Mouse (Mus musculus): Measurements from ENCODE around the gene Ankrd11. TPM values are rescaled to one million over a fixed set of nuclear protein-coding genes. Genes with fewer than 3 reads are reported as not detected.

The Ankrd11 gene
- polyA plus RNA-seq, 1 experiment from 2014 or later, result 53.8 TPM

DNA sequence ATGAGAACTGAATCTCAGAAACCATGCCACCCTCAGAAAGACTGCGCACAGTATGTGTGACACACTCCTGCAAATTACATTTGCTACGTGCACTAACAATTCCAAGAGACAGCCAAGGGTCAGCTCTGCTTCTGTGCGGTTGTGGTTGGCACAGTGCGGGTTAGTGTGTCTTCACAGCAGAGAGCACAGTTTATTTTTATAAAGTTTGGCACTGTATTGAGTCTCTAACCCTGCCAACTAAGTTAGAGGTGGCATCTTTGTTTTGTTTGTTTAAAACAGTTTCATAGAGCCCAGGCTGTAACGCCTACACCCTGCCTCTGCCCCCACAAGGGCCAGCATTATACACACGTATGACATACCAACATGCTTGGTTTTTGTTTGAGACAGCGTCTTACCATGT lies 140.6 kb downstream of the Ankrd11 start:
- Histone ChIP-seq H3K4me2 (no peak overlapping the region), H3K9me3 (ENCODE audit: control insufficient read depth, low read length) (no peaks in the 10 kb centered on the region), H3K27ac (ENCODE audit: low read depth, low read length) (no peak overlapping the region), H3K4me3 (ENCODE audit: low read depth, low read length) (no peak overlapping the region), H3K36me3 (ENCODE audit: control insufficient read depth, insufficient read depth, low read length) (peaks cover 6% of the 10 kb centered on the region), H3K27me3 (replicated peaks; ENCODE audit: control insufficient read depth, insufficient read depth, low read length) (no peaks in the 10 kb centered on the region), H3K9ac (ENCODE audit: low read depth, low read length) (no peak overlapping the region), H3K4me1 (replicated peaks; ENCODE audit: control insufficient read depth, insufficient read depth, low read length) (no peaks in the 10 kb centered on the region)
- 88% methylated on average over 7 of the region's 7 CpGs for WGBS
- DNase-seq (ENCODE audit: low spot score) (no peak), ATAC-seq (replicated peaks; ENCODE audit: low FRiP score) (no peak)

- H3K4me2 ChIP-seq, result no peak overlapping the region
- no peaks in the 10 kb centered on the region for H3K4me1 ChIP-seq (replicated peaks; ENCODE audit: control insufficient read depth, insufficient read depth, low read length)
- no peak overlapping the region for H3K4me3 ChIP-seq (ENCODE audit: low read depth, low read length)
- no peaks in the 10 kb centered on the region for H3K27me3 ChIP-seq (replicated peaks; ENCODE audit: control insufficient read depth, insufficient read depth, low read length)
- WGBS, result 79% methylated on average over 5 of the region's 5 CpGs
- peaks cover 29% of the 10 kb centered on the region for H3K36me3 ChIP-seq (ENCODE audit: control insufficient read depth, insufficient read depth, low read length)
- ATAC-seq (replicated peaks; ENCODE audit: low FRiP score) (no peak), DNase-seq (ENCODE audit: low spot score) (no peak)
- no peak overlapping the region for H3K27ac ChIP-seq (ENCODE audit: low read depth, low read length)
- H3K9me3 ChIP-seq (ENCODE audit: control insufficient read depth, low read length), result no peaks in the 10 kb centered on the region
- no peak overlapping the region for H3K9ac ChIP-seq (ENCODE audit: low read depth, low read length)
Observed at GRCm38 (mm10) chr8:122899085-122899484, 143.0 kb downstream of the Ankrd11 start.

- H3K9ac ChIP-seq (ENCODE audit: low read depth, low read length), result no peak overlapping the region
- DNase-seq (ENCODE audit: low spot score), result no peak
- H3K4me2 ChIP-seq, result no peak overlapping the region
- H3K9me3 ChIP-seq (ENCODE audit: control insufficient read depth, low read length), result no peaks in the 10 kb centered on the region
- no peak for ATAC-seq (replicated peaks; ENCODE audit: low FRiP score)
- no peaks in the 10 kb centered on the region for H3K4me1 ChIP-seq (replicated peaks; ENCODE audit: control insufficient read depth, insufficient read depth, low read length)
- H3K4me3 ChIP-seq (ENCODE audit: low read depth, low read length), result no peak overlapping the region
- H3K27ac ChIP-seq (ENCODE audit: low read depth, low read length), result no peak overlapping the region
- WGBS, result 91% methylated on average over 12 of the region's 12 CpGs
- H3K27me3 ChIP-seq (replicated peaks; ENCODE audit: control insufficient read depth, insufficient read depth, low read length), result no peaks in the 10 kb centered on the region
- H3K36me3 ChIP-seq (ENCODE audit: control insufficient read depth, insufficient read depth, low read length), result peaks cover 29% of the 10 kb centered on the region
Observed at GRCm38 (mm10) chr8:122898473-122898872, 143.6 kb downstream of the Ankrd11 start.

DNA sequence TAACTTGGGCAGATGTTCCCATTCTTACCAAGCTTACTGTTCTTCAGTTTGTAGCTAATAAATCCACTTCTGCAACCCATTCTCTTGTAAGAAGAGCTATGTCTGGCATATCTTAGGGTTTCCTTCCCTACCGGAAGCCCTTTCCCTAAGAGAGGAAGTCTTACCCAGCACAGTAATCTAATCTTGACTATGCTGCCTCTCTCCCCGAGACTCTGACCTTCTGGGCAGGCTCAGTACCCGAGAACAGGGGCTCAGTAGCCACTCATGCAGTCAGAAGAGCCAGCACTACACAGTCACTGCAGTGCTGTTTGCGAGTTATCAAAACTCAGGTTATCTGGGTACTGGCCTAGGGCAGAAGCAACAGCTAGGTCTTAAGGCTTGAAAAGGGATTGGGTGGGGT lies 144.1 kb downstream of the Ankrd11 start:
- ATAC-seq (replicated peaks; ENCODE audit: low FRiP score) (no peak), DNase-seq (ENCODE audit: low spot score) (no peak)
- no peaks in the 10 kb centered on the region for H3K4me1 ChIP-seq (replicated peaks; ENCODE audit: control insufficient read depth, insufficient read depth, low read length)
- H3K9ac ChIP-seq (ENCODE audit: low read depth, low read length), result no peak overlapping the region
- no peak overlapping the region for H3K4me2 ChIP-seq
- no peaks in the 10 kb centered on the region for H3K9me3 ChIP-seq (ENCODE audit: control insufficient read depth, low read length)
- H3K4me3 ChIP-seq (ENCODE audit: low read depth, low read length), result no peak overlapping the region
- H3K27ac ChIP-seq (ENCODE audit: low read depth, low read length), result no peak overlapping the region
- H3K36me3 ChIP-seq (ENCODE audit: control insufficient read depth, insufficient read depth, low read length), result peaks cover 30% of the 10 kb centered on the region
- WGBS, result 59% methylated on average over 4 of the region's 4 CpGs
- H3K27me3 ChIP-seq (replicated peaks; ENCODE audit: control insufficient read depth, insufficient read depth, low read length), result no peaks in the 10 kb centered on the region

DNA sequence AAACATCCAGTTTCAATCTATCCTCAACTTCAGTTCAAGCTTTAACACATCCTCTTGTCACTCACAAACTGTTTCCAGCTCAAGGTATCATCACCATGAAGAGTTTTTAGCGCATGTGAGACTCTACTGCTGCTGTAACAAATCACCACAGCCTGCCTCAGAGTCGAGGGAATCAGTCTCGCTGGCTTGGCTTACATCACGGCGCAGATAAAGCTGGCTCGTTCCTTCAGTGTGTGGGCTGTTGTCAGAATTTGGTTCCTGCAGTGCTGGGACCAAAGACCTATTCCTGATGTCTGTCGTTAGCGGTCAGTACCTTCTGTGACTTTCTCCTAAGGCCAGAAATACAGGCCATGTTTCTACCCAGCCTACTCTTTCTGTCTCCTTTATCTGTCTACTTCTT lies 144.9 kb downstream of the Ankrd11 start:
- Histone ChIP-seq H3K4me3 (ENCODE audit: low read depth, low read length) (no peak overlapping the region), H3K9me3 (ENCODE audit: control insufficient read depth, low read length) (no peaks in the 10 kb centered on the region), H3K4me2 (no peak overlapping the region), H3K4me1 (replicated peaks; ENCODE audit: control insufficient read depth, insufficient read depth, low read length) (no peaks in the 10 kb centered on the region), H3K9ac (ENCODE audit: low read depth, low read length) (no peak overlapping the region), H3K27ac (ENCODE audit: low read depth, low read length) (no peak overlapping the region), H3K36me3 (ENCODE audit: control insufficient read depth, insufficient read depth, low read length) (peaks cover 36% of the 10 kb centered on the region), H3K27me3 (replicated peaks; ENCODE audit: control insufficient read depth, insufficient read depth, low read length) (no peaks in the 10 kb centered on the region)
- ATAC-seq (replicated peaks; ENCODE audit: low FRiP score), result no peak
- 92% methylated on average over 8 of the region's 8 CpGs for WGBS
- no peak for DNase-seq (ENCODE audit: low spot score)

DNA sequence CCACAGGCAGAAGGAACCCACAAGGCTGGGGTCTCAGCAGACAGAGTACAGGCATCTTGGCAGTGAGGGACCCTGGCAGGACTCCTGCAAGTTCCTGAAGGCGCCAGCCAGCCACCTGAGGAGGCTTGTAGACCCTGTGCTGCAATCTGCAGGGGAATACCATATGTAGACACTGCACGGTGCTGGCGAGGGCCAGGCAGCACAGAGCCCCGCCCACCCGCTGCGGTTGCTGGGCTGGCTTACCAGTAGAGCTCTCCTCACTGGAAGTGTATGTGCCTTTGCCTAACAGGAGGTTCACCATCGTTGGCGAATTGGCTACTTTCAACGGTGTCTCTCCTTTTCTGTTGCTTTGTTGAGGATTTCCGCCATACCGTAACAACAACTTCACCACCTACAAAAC lies 145.8 kb downstream of the Ankrd11 start:
- WGBS, result 96% methylated on average over 11 of the region's 11 CpGs
- H3K36me3 ChIP-seq (ENCODE audit: control insufficient read depth, insufficient read depth, low read length), result peaks cover 44% of the 10 kb centered on the region

DNA sequence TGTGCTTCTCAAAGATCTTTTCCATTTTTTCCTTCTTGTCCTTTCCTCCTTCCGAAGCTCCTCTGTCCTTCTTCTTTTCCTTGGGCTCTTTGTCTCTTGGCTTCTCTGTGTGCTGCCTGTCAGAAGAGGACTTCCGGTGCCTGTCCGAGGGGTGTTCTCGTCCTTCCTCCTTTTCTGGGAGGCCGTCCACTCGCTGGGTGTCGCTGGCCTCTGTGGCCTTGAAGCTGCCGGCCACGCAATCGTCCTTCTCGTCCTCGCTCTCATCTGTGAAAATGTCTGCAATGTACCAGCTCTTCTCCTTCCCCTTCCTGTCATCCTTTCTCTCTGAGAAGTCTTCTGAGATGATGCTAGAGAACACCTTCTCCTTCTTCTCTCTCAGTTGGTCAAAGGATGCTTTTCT lies 148.6 kb downstream of the Ankrd11 start:
- WGBS, result 82% methylated on average over 12 of the region's 12 CpGs
- Histone ChIP-seq H3K9me3 (ENCODE audit: control insufficient read depth, low read length) (no peaks in the 10 kb centered on the region), H3K4me1 (replicated peaks; ENCODE audit: control insufficient read depth, insufficient read depth, low read length) (no peaks in the 10 kb centered on the region), H3K4me2 (no peak overlapping the region), H3K4me3 (ENCODE audit: low read depth, low read length) (no peak overlapping the region), H3K9ac (ENCODE audit: low read depth, low read length) (no peak overlapping the region), H3K27me3 (replicated peaks; ENCODE audit: control insufficient read depth, insufficient read depth, low read length) (no peaks in the 10 kb centered on the region), H3K27ac (ENCODE audit: low read depth, low read length) (no peak overlapping the region), H3K36me3 (ENCODE audit: control insufficient read depth, insufficient read depth, low read length) (peaks cover 65% of the 10 kb centered on the region)
- ATAC-seq (replicated peaks; ENCODE audit: low FRiP score) (no peak), DNase-seq (ENCODE audit: low spot score) (no peak)

More for the DNA sequence above, 145.8 kb downstream of the Ankrd11 start:
- Histone ChIP-seq H3K4me2 (no peak overlapping the region), H3K4me1 (replicated peaks; ENCODE audit: control insufficient read depth, insufficient read depth, low read length) (no peaks in the 10 kb centered on the region), H3K9ac (ENCODE audit: low read depth, low read length) (no peak overlapping the region), H3K27ac (ENCODE audit: low read depth, low read length) (no peak overlapping the region), H3K4me3 (ENCODE audit: low read depth, low read length) (no peak overlapping the region), H3K9me3 (ENCODE audit: control insufficient read depth, low read length) (no peaks in the 10 kb centered on the region), H3K27me3 (replicated peaks; ENCODE audit: control insufficient read depth, insufficient read depth, low read length) (no peaks in the 10 kb centered on the region)
- DNase-seq (ENCODE audit: low spot score) (no peak), ATAC-seq (replicated peaks; ENCODE audit: low FRiP score) (no peak)

DNA sequence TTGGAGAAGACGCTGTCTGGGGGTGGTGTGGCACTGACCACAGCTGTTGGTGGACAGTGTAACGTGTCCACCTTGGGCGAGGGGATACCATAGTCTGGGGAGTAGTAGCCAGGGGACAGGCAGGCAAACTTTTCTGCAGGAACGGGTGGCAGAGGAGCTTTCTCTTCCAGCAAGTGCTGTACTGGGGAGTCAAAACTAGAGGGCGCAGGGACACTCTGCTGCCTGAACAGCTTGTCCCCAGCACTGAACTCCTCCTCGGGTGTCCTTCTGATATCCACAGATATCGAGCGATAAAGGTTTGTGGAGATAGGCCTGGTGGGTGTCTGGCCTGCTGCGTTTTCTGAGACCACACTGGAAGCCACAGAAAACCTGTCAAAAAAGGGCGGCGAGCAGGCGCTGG lies 150.6 kb downstream of the Ankrd11 start:
- Histone ChIP-seq H3K4me3 (ENCODE audit: low read depth, low read length) (no peak overlapping the region), H3K36me3 (ENCODE audit: control insufficient read depth, insufficient read depth, low read length) (peaks cover 78% of the 10 kb centered on the region), H3K4me1 (replicated peaks; ENCODE audit: control insufficient read depth, insufficient read depth, low read length) (no peaks in the 10 kb centered on the region), H3K4me2 (no peak overlapping the region), H3K27me3 (replicated peaks; ENCODE audit: control insufficient read depth, insufficient read depth, low read length) (no peaks in the 10 kb centered on the region), H3K9ac (ENCODE audit: low read depth, low read length) (no peak overlapping the region), H3K9me3 (ENCODE audit: control insufficient read depth, low read length) (no peaks in the 10 kb centered on the region), H3K27ac (ENCODE audit: low read depth, low read length) (no peak overlapping the region)
- DNase-seq (ENCODE audit: low spot score) (no peak), ATAC-seq (replicated peaks; ENCODE audit: low FRiP score) (no peak)
- WGBS, result 85% methylated on average over 12 of the region's 12 CpGs

- 89% methylated on average over 10 of the region's 10 CpGs for WGBS
- no peak for ATAC-seq (replicated peaks; ENCODE audit: low FRiP score)
- H3K4me1 ChIP-seq (replicated peaks; ENCODE audit: control insufficient read depth, insufficient read depth, low read length), result no peaks in the 10 kb centered on the region
- DNase-seq (ENCODE audit: low spot score), result no peak
- no peak overlapping the region for H3K27ac ChIP-seq (ENCODE audit: low read depth, low read length)
- no peak overlapping the region for H3K9ac ChIP-seq (ENCODE audit: low read depth, low read length)
- H3K4me3 ChIP-seq (ENCODE audit: low read depth, low read length), result no peak overlapping the region
- H3K36me3 ChIP-seq (ENCODE audit: control insufficient read depth, insufficient read depth, low read length), result peaks cover 49% of the 10 kb centered on the region
- no peaks in the 10 kb centered on the region for H3K27me3 ChIP-seq (replicated peaks; ENCODE audit: control insufficient read depth, insufficient read depth, low read length)
- no peak overlapping the region for H3K4me2 ChIP-seq
- H3K9me3 ChIP-seq (ENCODE audit: control insufficient read depth, low read length), result no peaks in the 10 kb centered on the region
Observed at GRCm38 (mm10) chr8:122883671-122884070, 158.4 kb downstream of the Ankrd11 start.
